In the genomic region with DNA sequence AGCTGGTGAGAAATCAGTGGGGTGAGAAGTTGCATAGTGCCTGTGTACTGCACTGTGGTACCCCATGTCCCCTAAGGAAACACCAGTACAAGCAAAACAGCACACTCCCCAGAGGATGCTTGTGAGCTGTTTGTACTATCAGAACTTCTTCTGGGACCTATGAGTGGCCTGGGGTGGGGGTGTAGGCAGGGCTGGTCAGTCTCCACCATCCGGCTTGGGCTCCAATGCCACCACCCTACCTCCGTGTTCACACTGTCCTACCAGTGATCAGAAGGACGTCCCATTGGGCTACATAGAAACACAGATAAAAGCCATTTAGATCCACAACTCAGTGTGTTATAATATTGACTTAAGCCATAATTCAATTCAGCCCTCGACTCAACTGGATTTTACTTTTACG, we compare ENCODE assay signal across 30 mouse cellular contexts.
"Had no signal": no experiment of that assay in that cellular context is flagged by ENCODE, and none has a peak within 500 bp of the region (broad histone marks: within the 10 kb centered on the region; RNA-seq: fewer than 3 reads in every experiment).

No protein-coding gene starts in this region.

- H3K27me3 ChIP-seq: limb, embryonic 12.5 days; limb, embryonic 13.5 days; limb, embryonic 15.5 days; liver, embryonic 12.5 days; liver, embryonic 13.5 days; liver, embryonic 15.5 days; lung, embryonic 15.5 days; megakaryocyte, embryonic 14.5 days; midbrain, embryonic 12.5 days; midbrain, embryonic 13.5 days; midbrain, embryonic 15.5 days had no signal

- H3K4me2 ChIP-seq: limb, embryonic 12.5 days; limb, embryonic 13.5 days; limb, embryonic 15.5 days; liver, embryonic 11.5 days; liver, embryonic 12.5 days; liver, embryonic 13.5 days; liver, embryonic 15.5 days; lung, embryonic 14.5 days; lung, embryonic 15.5 days; midbrain, embryonic 11.5 days; midbrain, embryonic 12.5 days; midbrain, embryonic 13.5 days; midbrain, embryonic 15.5 days had no signal

- H3K27ac ChIP-seq: left cerebral cortex, adult 2 months; limb, embryonic 10.5 days; limb, embryonic 12.5 days; limb, embryonic 13.5 days; limb, embryonic 15.5 days; liver, embryonic 12.5 days; liver, embryonic 13.5 days; liver, embryonic 14.5 days; liver, embryonic 15.5 days; lung, embryonic 15.5 days; macrophage; midbrain, embryonic 10.5 days; midbrain, embryonic 12.5 days; midbrain, embryonic 13.5 days; midbrain, embryonic 15.5 days had no signal

- H3K36me3 ChIP-seq: limb, embryonic 10.5 days; limb, embryonic 12.5 days; limb, embryonic 13.5 days; limb, embryonic 15.5 days; liver, embryonic 12.5 days; liver, embryonic 13.5 days; liver, embryonic 15.5 days; lung, embryonic 15.5 days; midbrain, embryonic 10.5 days; midbrain, embryonic 12.5 days; midbrain, embryonic 13.5 days; midbrain, embryonic 15.5 days had no signal

- H3K4me1 ChIP-seq: limb, embryonic 10.5 days; limb, embryonic 12.5 days; limb, embryonic 13.5 days; limb, embryonic 15.5 days; liver, embryonic 12.5 days; liver, embryonic 13.5 days; liver, embryonic 15.5 days; lung, embryonic 15.5 days; megakaryocyte, embryonic 14.5 days; midbrain, embryonic 10.5 days; midbrain, embryonic 12.5 days; midbrain, embryonic 13.5 days; midbrain, embryonic 15.5 days had no signal

- DNase-seq: left cerebral cortex, postnatal 4 days; liver; liver, embryonic 13.5 days; liver, postnatal 0 days; lung, adult 18-20 months; lung, adult 2 months; lung, embryonic 14.5 days; lung, postnatal 10 days; lung, postnatal 14 days; lung, postnatal 36 days; lung, postnatal 4 days had no signal

- H3K4me3 ChIP-seq: left cerebral cortex, adult 2 months; limb, embryonic 10.5 days; limb, embryonic 12.5 days; limb, embryonic 13.5 days; limb, embryonic 15.5 days; liver, embryonic 12.5 days; liver, embryonic 13.5 days; liver, embryonic 15.5 days; lung, embryonic 15.5 days; megakaryocyte, embryonic 14.5 days; midbrain, embryonic 10.5 days; midbrain, embryonic 12.5 days; midbrain, embryonic 13.5 days; midbrain, embryonic 15.5 days; myocyte had no signal

- H3K9ac ChIP-seq: limb, embryonic 12.5 days; limb, embryonic 13.5 days; limb, embryonic 15.5 days; liver, embryonic 12.5 days; liver, embryonic 13.5 days; liver, embryonic 14.5 days; liver, embryonic 15.5 days; liver, postnatal 0 days; lung, embryonic 14.5 days; lung, embryonic 15.5 days; midbrain, embryonic 12.5 days; midbrain, embryonic 13.5 days; midbrain, embryonic 15.5 days had no signal

- ATAC-seq: liver, embryonic 12.5 days; liver, postnatal 0 days; lung, postnatal 0 days; midbrain, embryonic 13.5 days; midbrain, embryonic 15.5 days had no signal

- H3K9me3 ChIP-seq: limb, embryonic 10.5 days; limb, embryonic 12.5 days; limb, embryonic 13.5 days; limb, embryonic 15.5 days; liver, embryonic 12.5 days; liver, embryonic 15.5 days; lung, embryonic 15.5 days; midbrain, embryonic 10.5 days; midbrain, embryonic 12.5 days; midbrain, embryonic 13.5 days; midbrain, embryonic 15.5 days had no signal
